Mouse (Mus musculus): Measurements from ENCODE around the gene Foxn1. TPM values are rescaled to one million over a fixed set of nuclear protein-coding genes. Genes with fewer than 3 reads are reported as not detected.
A peak's percentile ranks its signal among the peaks of the same experiment; 100 is the strongest.

Gene Foxn1
- polyA plus RNA-seq, 1 experiment from 2014 or later = not detected

- H3K4me1 ChIP-seq (replicated peaks; ENCODE audit: control insufficient read depth, insufficient read depth, low read length) = peaks cover 4% of the 10 kb centered on the region
- DNase-seq (ENCODE audit: low spot score) (no peak), ATAC-seq (replicated peaks; ENCODE audit: low FRiP score) (peak; percentile 64)
- H3K4me3 ChIP-seq (ENCODE audit: low read depth, low read length) = peak overlapping the region; percentile 72
- peak overlapping the region; percentile 74 for H3K4me2 ChIP-seq
- no peaks in the 10 kb centered on the region for H3K27me3 ChIP-seq (replicated peaks; ENCODE audit: control insufficient read depth, insufficient read depth, low read length)
- WGBS = under 1% methylated on average over 41 of the region's 41 CpGs
- peaks cover 10% of the 10 kb centered on the region for H3K36me3 ChIP-seq (ENCODE audit: control insufficient read depth, insufficient read depth, low read length)
- no peak overlapping the region for H3K27ac ChIP-seq (ENCODE audit: low read depth, low read length)
- peak overlapping the region; percentile 72 for H3K9ac ChIP-seq (ENCODE audit: low read depth, low read length)
- H3K9me3 ChIP-seq (ENCODE audit: control insufficient read depth, low read length) = no peaks in the 10 kb centered on the region
Measured at GRCm38 (mm10) chr11:78328512-78329056, 57.8 kb downstream of the Foxn1 start.

- peak within 1 kb of the TSS; percentile 74 for H3K4me2 ChIP-seq
- H3K9me3 ChIP-seq (ENCODE audit: control insufficient read depth, low read length) = no peaks in the 10 kb centered on the region
- H3K4me3 ChIP-seq (ENCODE audit: low read depth, low read length) = peak within 1 kb of the TSS; percentile 72
- 10% methylated on average over 37 of the region's 37 CpGs for WGBS
- ATAC-seq (replicated peaks; ENCODE audit: low FRiP score) (peak; percentile 95), DNase-seq (ENCODE audit: low spot score) (peak; percentile 94)
- peak within 1 kb of the TSS; percentile 72 for H3K9ac ChIP-seq (ENCODE audit: low read depth, low read length)
- peaks cover 4% of the 10 kb centered on the region; the same call in 1 of the 2 replicates for H3K36me3 ChIP-seq (ENCODE audit: control insufficient read depth, insufficient read depth, low read length)
- H3K27me3 ChIP-seq (replicated peaks; ENCODE audit: control insufficient read depth, insufficient read depth, low read length) = no peaks in the 10 kb centered on the region
- peak within 1 kb of the TSS; percentile 28; the same call in 1 of the 2 replicates for H3K27ac ChIP-seq (ENCODE audit: low read depth, low read length)
- H3K4me1 ChIP-seq (replicated peaks; ENCODE audit: control insufficient read depth, insufficient read depth, low read length) = peaks cover 9% of the 10 kb centered on the region
Measured at GRCm38 (mm10) chr11:78327634-78328511, 58.5 kb downstream of the Foxn1 start, which contains the start of gene Pigs. Gene Pigs, plus strand, starts transcription at chr11:78328415.

GRCm38 (mm10) chr11:78327215-78327614 lies 59.1 kb downstream of the Foxn1 start:
- H3K36me3 ChIP-seq (ENCODE audit: control insufficient read depth, insufficient read depth, low read length) = no peaks in the 10 kb centered on the region
- ATAC-seq (replicated peaks; ENCODE audit: low FRiP score) (no peak), DNase-seq (ENCODE audit: low spot score) (no peak)
- no peaks in the 10 kb centered on the region for H3K27me3 ChIP-seq (replicated peaks; ENCODE audit: control insufficient read depth, insufficient read depth, low read length)
- H3K27ac ChIP-seq (ENCODE audit: low read depth, low read length) = no peak overlapping the region
- WGBS = 87% methylated on average over 4 of the region's 4 CpGs
- H3K9ac ChIP-seq (ENCODE audit: low read depth, low read length) = no peak overlapping the region
- H3K4me3 ChIP-seq (ENCODE audit: low read depth, low read length) = no peak overlapping the region
- H3K4me1 ChIP-seq (replicated peaks; ENCODE audit: control insufficient read depth, insufficient read depth, low read length) = peaks cover 12% of the 10 kb centered on the region
- no peak overlapping the region for H3K4me2 ChIP-seq
- H3K9me3 ChIP-seq (ENCODE audit: control insufficient read depth, low read length) = no peaks in the 10 kb centered on the region

- peaks cover 12% of the 10 kb centered on the region for H3K4me1 ChIP-seq (replicated peaks; ENCODE audit: control insufficient read depth, insufficient read depth, low read length)
- no peak overlapping the region for H3K4me3 ChIP-seq (ENCODE audit: low read depth, low read length)
- DNase-seq (ENCODE audit: low spot score) (no peak), ATAC-seq (replicated peaks; ENCODE audit: low FRiP score) (no peak)
- WGBS = 90% methylated on average over 12 of the region's 12 CpGs
- no peak overlapping the region for H3K9ac ChIP-seq (ENCODE audit: low read depth, low read length)
- peaks cover 19% of the 10 kb centered on the region for H3K36me3 ChIP-seq (ENCODE audit: control insufficient read depth, insufficient read depth, low read length)
- H3K9me3 ChIP-seq (ENCODE audit: control insufficient read depth, low read length) = no peaks in the 10 kb centered on the region
- no peak overlapping the region for H3K4me2 ChIP-seq
- H3K27ac ChIP-seq (ENCODE audit: low read depth, low read length) = no peak overlapping the region
- no peaks in the 10 kb centered on the region for H3K27me3 ChIP-seq (replicated peaks; ENCODE audit: control insufficient read depth, insufficient read depth, low read length)
Measured at GRCm38 (mm10) chr11:78324965-78325364, 61.4 kb downstream of the Foxn1 start.

- Histone ChIP-seq H3K9ac (ENCODE audit: low read depth, low read length) (no peak overlapping the region), H3K27ac (ENCODE audit: low read depth, low read length) (no peak overlapping the region), H3K36me3 (ENCODE audit: control insufficient read depth, insufficient read depth, low read length) (peaks cover 26% of the 10 kb centered on the region), H3K4me2 (no peak overlapping the region), H3K9me3 (ENCODE audit: control insufficient read depth, low read length) (no peaks in the 10 kb centered on the region), H3K4me1 (replicated peaks; ENCODE audit: control insufficient read depth, insufficient read depth, low read length) (peaks cover 12% of the 10 kb centered on the region), H3K27me3 (replicated peaks; ENCODE audit: control insufficient read depth, insufficient read depth, low read length) (no peaks in the 10 kb centered on the region), H3K4me3 (ENCODE audit: low read depth, low read length) (no peak overlapping the region)
- WGBS = 83% methylated on average over 15 of the region's 15 CpGs
- ATAC-seq (replicated peaks; ENCODE audit: low FRiP score) = no peak
- DNase-seq (ENCODE audit: low spot score) = no peak
Measured at GRCm38 (mm10) chr11:78324000-78324785, 62.2 kb downstream of the Foxn1 start.

GRCm38 (mm10) chr11:78322860-78323259 lies 63.5 kb downstream of the Foxn1 start, which contains the start of gene Aldoc:
Gene Aldoc, plus strand, starts transcription at chr11:78322968.
- ATAC-seq (replicated peaks; ENCODE audit: low FRiP score) (peak; percentile 97), DNase-seq (ENCODE audit: low spot score) (peak; percentile 80)
- H3K36me3 ChIP-seq (ENCODE audit: control insufficient read depth, insufficient read depth, low read length) = peaks cover 36% of the 10 kb centered on the region
- H3K9ac ChIP-seq (ENCODE audit: low read depth, low read length) = no peak within 1 kb of the TSS; the same call in 1 of the 2 replicates
- no peaks in the 10 kb centered on the region for H3K27me3 ChIP-seq (replicated peaks; ENCODE audit: control insufficient read depth, insufficient read depth, low read length)
- WGBS = 7% methylated on average over 15 of the region's 15 CpGs
- H3K4me2 ChIP-seq = peak within 1 kb of the TSS; percentile 59
- H3K4me3 ChIP-seq (ENCODE audit: low read depth, low read length) = no peak within 1 kb of the TSS
- H3K27ac ChIP-seq (ENCODE audit: low read depth, low read length) = peak within 1 kb of the TSS; percentile 26; the same call in 1 of the 2 replicates
- peaks cover 9% of the 10 kb centered on the region for H3K4me1 ChIP-seq (replicated peaks; ENCODE audit: control insufficient read depth, insufficient read depth, low read length)
- no peaks in the 10 kb centered on the region for H3K9me3 ChIP-seq (ENCODE audit: control insufficient read depth, low read length)

- DNase-seq (ENCODE audit: low spot score) = no peak
- H3K4me3 ChIP-seq (ENCODE audit: low read depth, low read length) = no peak overlapping the region
- no peak overlapping the region for H3K9ac ChIP-seq (ENCODE audit: low read depth, low read length)
- ATAC-seq (replicated peaks; ENCODE audit: low FRiP score) = 0 out of 2 replicates have a peak, but pooled peaks have one; percentile 11
- no peaks in the 10 kb centered on the region for H3K9me3 ChIP-seq (ENCODE audit: control insufficient read depth, low read length)
- H3K4me1 ChIP-seq (replicated peaks; ENCODE audit: control insufficient read depth, insufficient read depth, low read length) = peaks cover 9% of the 10 kb centered on the region
- peaks cover 42% of the 10 kb centered on the region for H3K36me3 ChIP-seq (ENCODE audit: control insufficient read depth, insufficient read depth, low read length)
- 67% methylated on average over 2 of the region's 2 CpGs for whole genome bisulfite sequencing
- H3K4me2 ChIP-seq = peak overlapping the region; percentile 59
- H3K27me3 ChIP-seq (replicated peaks; ENCODE audit: control insufficient read depth, insufficient read depth, low read length) = no peaks in the 10 kb centered on the region
- no peak overlapping the region for H3K27ac ChIP-seq (ENCODE audit: low read depth, low read length)
Measured at GRCm38 (mm10) chr11:78322076-78322831, 64.1 kb downstream of the Foxn1 start.

- Histone ChIP-seq H3K9me3 (ENCODE audit: control insufficient read depth, low read length) (no peaks in the 10 kb centered on the region), H3K9ac (ENCODE audit: low read depth, low read length) (no peak overlapping the region), H3K4me1 (replicated peaks; ENCODE audit: control insufficient read depth, insufficient read depth, low read length) (peaks cover 7% of the 10 kb centered on the region), H3K27me3 (replicated peaks; ENCODE audit: control insufficient read depth, insufficient read depth, low read length) (no peaks in the 10 kb centered on the region), H3K36me3 (ENCODE audit: control insufficient read depth, insufficient read depth, low read length) (peaks cover 63% of the 10 kb centered on the region), H3K4me2 (no peak overlapping the region), H3K4me3 (ENCODE audit: low read depth, low read length) (no peak overlapping the region), H3K27ac (ENCODE audit: low read depth, low read length) (no peak overlapping the region)
- ATAC-seq (replicated peaks; ENCODE audit: low FRiP score) = no peak
- DNase-seq (ENCODE audit: low spot score) = no peak
- WGBS = 86% methylated on average over 2 of the region's 2 CpGs
Measured at GRCm38 (mm10) chr11:78318411-78318810, 67.9 kb downstream of the Foxn1 start.
